Mouse (Mus musculus): ENCODE results near the gene Vkorc1l1. TPM values are rescaled to one million over a fixed set of nuclear protein-coding genes. Genes with fewer than 3 reads are reported as not detected.

Vkorc1l1 gene
- polyA plus RNA-seq, 1 experiment from 2014 or later: 39.2 TPM

DNA sequence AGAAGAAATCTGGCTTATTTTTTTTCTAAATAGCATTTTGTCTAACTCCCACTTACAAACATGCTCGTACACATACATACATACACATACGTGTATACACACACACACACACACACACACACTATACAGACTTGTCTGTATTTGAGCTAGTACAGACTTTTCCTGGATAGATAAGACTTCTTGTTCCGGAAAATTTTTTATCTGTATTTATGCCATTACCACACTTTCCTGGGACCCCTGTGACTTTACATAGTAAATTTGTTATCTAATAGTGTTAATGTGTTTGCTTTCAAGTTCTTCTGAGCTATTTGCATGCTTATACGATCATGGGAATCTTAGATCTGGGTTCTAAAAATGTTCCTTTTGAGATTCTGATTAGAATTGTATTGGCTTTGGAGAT is 10.4 kb downstream of the Vkorc1l1 start:
- H3K9me3 ChIP-seq: no peaks in the 10 kb centered on the region
- ATAC-seq (ENCODE audit: low FRiP score, low read depth): no peak
- H3K36me3 ChIP-seq: no peaks in the 10 kb centered on the region
- H3K4me3 ChIP-seq: no peak overlapping the region
- H3K9ac ChIP-seq: no peak overlapping the region
- WGBS: 96% methylated on average over 4 of the region's 4 CpGs
- H3K4me2 ChIP-seq (replicated peaks): no peak overlapping the region
- no peaks in the 10 kb centered on the region for H3K4me1 ChIP-seq
- no peaks in the 10 kb centered on the region for H3K27me3 ChIP-seq (replicated peaks)
- no peak overlapping the region for H3K27ac ChIP-seq

DNA sequence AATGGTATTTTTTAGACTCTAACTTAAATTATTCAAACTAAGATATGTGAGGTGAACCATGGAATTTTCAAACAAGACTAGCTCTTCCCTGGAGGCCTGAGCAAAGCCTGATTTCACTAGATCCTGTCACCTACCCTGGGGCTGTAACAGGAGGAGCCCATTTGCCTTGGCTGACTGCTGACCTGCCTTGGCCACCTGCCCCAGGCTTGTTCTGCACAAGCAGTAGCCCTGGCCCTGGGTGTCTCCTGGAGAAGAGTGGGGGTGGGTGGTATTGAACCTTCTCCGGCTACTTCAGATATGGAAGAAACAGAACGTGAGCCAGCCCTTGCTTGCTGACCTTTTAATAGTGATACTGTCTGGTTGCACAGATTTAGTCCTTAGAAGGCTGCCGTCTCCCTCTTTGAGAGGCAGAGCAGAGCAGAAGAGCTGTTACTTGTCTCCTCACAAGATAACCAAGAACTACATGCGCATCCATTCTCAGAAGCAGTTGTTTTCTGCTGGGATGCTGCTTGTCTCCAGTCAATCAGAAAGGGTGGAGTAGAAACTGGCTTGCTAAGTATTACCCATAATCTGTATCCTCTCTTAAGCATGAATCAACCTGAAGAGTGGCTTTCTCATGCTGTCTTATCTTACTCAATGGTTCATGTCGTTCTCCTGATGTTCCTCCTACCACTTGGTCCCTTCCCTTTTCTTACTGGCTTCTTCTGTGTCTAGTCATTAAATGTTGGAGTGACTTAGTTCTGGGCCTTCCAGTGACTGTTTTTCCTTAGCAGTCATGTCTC is 12.9 kb downstream of the Vkorc1l1 start:
- no peak overlapping the region for H3K4me3 ChIP-seq
- no peak overlapping the region for H3K9ac ChIP-seq
- H3K36me3 ChIP-seq: peaks cover 2% of the 10 kb centered on the region; the same call in 1 of the 2 replicates
- H3K27ac ChIP-seq: no peak overlapping the region
- H3K9me3 ChIP-seq: no peaks in the 10 kb centered on the region
- H3K4me1 ChIP-seq: no peaks in the 10 kb centered on the region
- ATAC-seq (ENCODE audit: low FRiP score, low read depth): no peak
- H3K27me3 ChIP-seq (replicated peaks): no peaks in the 10 kb centered on the region
- WGBS: 90% methylated on average over 5 of the region's 5 CpGs
- no peak overlapping the region for H3K4me2 ChIP-seq (replicated peaks)

DNA sequence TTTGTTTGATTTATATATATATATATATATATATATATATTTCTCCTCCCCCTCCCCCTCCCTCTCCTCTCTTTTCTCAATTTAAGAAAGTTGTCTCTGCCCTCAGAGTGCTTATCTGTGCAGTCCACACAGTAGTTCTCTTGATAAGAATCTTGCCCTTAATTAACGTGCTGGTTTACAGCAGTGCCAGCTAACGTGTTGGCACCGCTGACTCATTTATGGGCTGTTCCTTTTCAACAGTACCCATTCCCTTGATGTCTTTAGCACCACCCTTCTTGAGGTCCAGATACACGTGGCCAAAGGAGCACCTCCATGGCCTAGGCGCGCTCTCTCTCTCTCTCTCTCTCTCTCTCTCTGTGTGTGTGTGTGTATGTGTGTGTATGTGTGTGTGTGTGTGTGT is 14.0 kb downstream of the Vkorc1l1 start:
- Histone ChIP-seq H3K9ac (no peak overlapping the region), H3K4me2 (replicated peaks) (no peak overlapping the region), H3K4me1 (no peaks in the 10 kb centered on the region), H3K36me3 (peaks cover 2% of the 10 kb centered on the region; the same call in 1 of the 2 replicates), H3K4me3 (no peak overlapping the region), H3K27me3 (replicated peaks) (no peaks in the 10 kb centered on the region), H3K27ac (no peak overlapping the region), H3K9me3 (no peaks in the 10 kb centered on the region)
- WGBS: 93% methylated on average over 6 of the region's 6 CpGs
- no peak for ATAC-seq (ENCODE audit: low FRiP score, low read depth)

DNA sequence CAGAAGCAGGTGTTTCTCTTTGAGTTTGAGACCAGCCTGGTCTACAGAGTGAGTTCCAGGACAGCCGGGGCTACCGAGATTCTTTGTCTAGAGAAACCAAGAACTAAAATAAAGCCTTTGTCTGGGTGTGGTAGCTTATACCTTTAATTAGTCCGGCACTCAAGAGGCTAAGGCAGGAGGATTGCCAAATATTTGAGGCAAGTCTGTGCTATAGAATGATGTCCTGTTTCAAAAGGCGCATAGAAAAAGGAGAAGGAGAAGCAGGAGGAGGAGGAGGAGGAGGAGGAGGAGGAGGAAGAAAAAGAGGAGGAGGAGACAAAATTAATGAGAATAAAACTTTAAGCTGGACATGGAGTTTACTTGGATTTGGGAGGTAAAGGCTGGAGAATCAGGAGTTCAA is 21.5 kb downstream of the Vkorc1l1 start:
- Histone ChIP-seq H3K9me3 (no peaks in the 10 kb centered on the region), H3K4me3 (no peak overlapping the region), H3K4me1 (no peaks in the 10 kb centered on the region), H3K27ac (no peak overlapping the region), H3K4me2 (replicated peaks) (no peak overlapping the region), H3K9ac (no peak overlapping the region), H3K27me3 (replicated peaks) (no peaks in the 10 kb centered on the region), H3K36me3 (peaks cover 2% of the 10 kb centered on the region; the same call in 1 of the 2 replicates)
- 81% methylated on average over 4 of the region's 4 CpGs for WGBS
- ATAC-seq (ENCODE audit: low FRiP score, low read depth): no peak

DNA sequence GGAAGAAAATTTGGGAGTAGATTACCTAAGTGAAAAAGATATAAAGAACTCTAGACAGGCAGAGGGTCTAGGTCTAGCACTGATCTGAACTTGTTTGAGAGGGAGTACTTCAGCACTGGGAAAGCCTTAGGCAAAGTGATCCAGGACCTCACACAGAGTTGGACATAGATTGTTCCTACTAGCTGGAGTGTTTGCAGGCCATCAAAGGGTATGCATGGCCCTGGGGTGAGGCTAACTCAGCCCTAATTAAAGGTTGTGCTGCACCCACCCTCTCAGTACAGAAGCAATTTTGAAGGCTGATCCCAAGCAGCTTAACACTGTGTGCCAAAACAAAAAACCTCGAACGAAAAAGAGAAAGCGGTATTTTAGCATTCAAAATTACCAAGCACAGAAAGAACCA is 24.7 kb downstream of the Vkorc1l1 start:
- no peak for ATAC-seq (ENCODE audit: low FRiP score, low read depth)

DNA sequence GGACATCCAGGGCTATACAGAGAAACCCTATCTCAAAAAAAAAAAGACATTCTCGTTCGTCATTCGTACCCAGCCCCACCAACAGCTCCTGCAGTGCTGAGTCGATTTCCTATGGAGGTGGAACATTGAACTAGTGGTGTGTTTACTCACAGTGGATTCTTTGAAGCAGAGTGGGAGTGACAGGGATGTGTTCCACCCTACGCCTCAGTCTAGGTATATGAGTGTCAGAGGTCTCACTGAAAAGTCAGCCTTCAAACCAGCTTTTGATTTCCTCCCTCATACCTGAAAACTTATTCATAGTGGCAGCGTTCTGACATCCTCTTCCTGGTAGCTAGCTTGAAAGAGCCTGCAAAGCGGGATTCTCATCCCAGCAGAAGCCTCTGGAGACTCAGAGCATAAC is 26.6 kb downstream of the Vkorc1l1 start:
- no peak overlapping the region for H3K27ac ChIP-seq
- H3K9ac ChIP-seq: no peak overlapping the region
- no peaks in the 10 kb centered on the region; the same call in 1 of the 2 replicates for H3K4me1 ChIP-seq
- no peak for ATAC-seq (ENCODE audit: low FRiP score, low read depth)
- H3K36me3 ChIP-seq: peaks cover 5% of the 10 kb centered on the region; the same call in 1 of the 2 replicates
- WGBS: 86% methylated on average over 7 of the region's 7 CpGs
- no peak overlapping the region for H3K4me3 ChIP-seq
- H3K9me3 ChIP-seq: no peaks in the 10 kb centered on the region
- no peaks in the 10 kb centered on the region for H3K27me3 ChIP-seq (replicated peaks)
- H3K4me2 ChIP-seq (replicated peaks): no peak overlapping the region

More for the DNA sequence above, 24.7 kb downstream of the Vkorc1l1 start:
- no peak overlapping the region for H3K9ac ChIP-seq
- no peak overlapping the region for H3K27ac ChIP-seq
- no peaks in the 10 kb centered on the region for H3K9me3 ChIP-seq
- H3K4me2 ChIP-seq (replicated peaks): no peak overlapping the region
- H3K27me3 ChIP-seq (replicated peaks): no peaks in the 10 kb centered on the region
- no peak overlapping the region for H3K4me3 ChIP-seq
- peaks cover under 1% of the 10 kb centered on the region; the same call in 1 of the 2 replicates for H3K36me3 ChIP-seq
- H3K4me1 ChIP-seq: no peaks in the 10 kb centered on the region; the same call in 1 of the 2 replicates
- 91% methylated on average over 3 of the region's 3 CpGs for WGBS

DNA sequence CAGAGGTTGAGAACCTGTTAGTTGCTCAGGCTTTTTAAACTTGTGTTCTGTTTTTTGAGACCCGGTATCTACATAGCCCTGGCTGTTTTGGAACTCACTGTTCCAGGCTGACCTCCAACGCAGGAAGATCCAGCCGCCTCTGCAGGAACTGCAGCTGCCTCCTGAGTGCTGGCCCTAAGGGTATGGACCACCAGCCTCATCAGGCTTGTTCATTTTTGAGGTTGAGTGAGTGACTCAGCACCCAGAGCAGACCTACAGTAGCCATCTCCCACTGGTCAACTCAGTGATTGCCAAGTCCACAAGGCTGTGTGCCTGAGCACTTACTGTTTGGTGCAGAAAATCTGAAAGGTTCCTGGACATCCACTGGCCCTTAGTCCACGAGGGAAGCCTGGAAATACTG is 29.7 kb downstream of the Vkorc1l1 start:
- Histone ChIP-seq H3K4me2 (replicated peaks) (no peak overlapping the region), H3K36me3 (peaks cover 5% of the 10 kb centered on the region; the same call in 1 of the 2 replicates), H3K9me3 (no peaks in the 10 kb centered on the region), H3K4me1 (no peaks in the 10 kb centered on the region; the same call in 1 of the 2 replicates), H3K27ac (no peak overlapping the region), H3K9ac (no peak overlapping the region), H3K4me3 (no peak overlapping the region), H3K27me3 (replicated peaks) (no peaks in the 10 kb centered on the region)
- ATAC-seq (ENCODE audit: low FRiP score, low read depth): no peak
- WGBS: 90% methylated on average over 4 of the region's 4 CpGs

DNA sequence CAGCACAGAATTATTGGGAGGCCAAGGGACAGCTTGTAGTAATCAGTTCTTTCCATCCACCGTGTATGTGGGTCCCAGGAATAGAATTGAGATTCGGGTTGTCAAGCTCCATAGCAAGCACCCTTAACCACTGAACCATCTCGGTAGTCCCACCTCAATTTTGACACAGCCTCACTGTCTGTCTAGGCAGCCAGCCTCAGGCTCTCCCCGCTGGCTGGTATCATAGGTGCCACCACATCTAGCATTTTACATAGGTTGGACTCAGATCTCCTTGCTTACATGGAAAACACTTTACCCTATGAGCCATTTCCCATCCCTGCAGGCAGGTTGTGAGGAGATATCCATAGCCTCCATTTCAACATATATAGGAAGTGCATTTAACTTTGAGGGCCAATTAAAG is 32.6 kb downstream of the Vkorc1l1 start:
- no peaks in the 10 kb centered on the region for H3K27me3 ChIP-seq (replicated peaks)
- peaks cover 5% of the 10 kb centered on the region; the same call in 1 of the 2 replicates for H3K36me3 ChIP-seq
- no peak overlapping the region for H3K4me3 ChIP-seq
- no peak overlapping the region for H3K4me2 ChIP-seq (replicated peaks)
- no peak overlapping the region for H3K27ac ChIP-seq
- ATAC-seq (ENCODE audit: low FRiP score, low read depth): no peak
- 94% methylated on average over 4 of the region's 4 CpGs for WGBS
- H3K9ac ChIP-seq: no peak overlapping the region
- H3K9me3 ChIP-seq: no peaks in the 10 kb centered on the region
- no peaks in the 10 kb centered on the region; the same call in 1 of the 2 replicates for H3K4me1 ChIP-seq

DNA sequence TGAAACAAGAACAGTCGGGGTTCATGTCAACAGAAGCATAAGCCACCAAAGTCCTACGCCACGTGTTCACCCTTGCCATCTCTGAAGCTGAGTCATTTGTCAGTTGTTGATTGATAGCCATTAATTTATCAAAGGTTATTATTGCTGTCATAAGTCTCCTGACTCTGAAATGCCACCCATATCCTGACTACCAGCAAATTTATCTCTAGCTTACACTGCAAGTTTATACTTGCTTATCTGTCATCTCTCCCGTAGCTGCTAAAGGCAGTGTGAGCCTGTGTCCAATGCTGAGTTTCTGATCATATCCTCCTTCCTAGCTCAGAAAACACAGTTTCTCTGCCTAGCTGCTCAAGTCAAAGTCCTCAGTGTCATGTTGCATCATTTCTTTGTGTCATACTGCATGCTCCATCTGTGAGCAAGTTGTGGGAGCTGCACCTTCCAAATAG is 33.1 kb downstream of the Vkorc1l1 start:
- no peaks in the 10 kb centered on the region for H3K27me3 ChIP-seq (replicated peaks)
- H3K9ac ChIP-seq: no peak overlapping the region
- no peak for ATAC-seq (ENCODE audit: low FRiP score, low read depth)
- H3K4me1 ChIP-seq: no peaks in the 10 kb centered on the region; the same call in 1 of the 2 replicates
- H3K36me3 ChIP-seq: peaks cover 5% of the 10 kb centered on the region; the same call in 1 of the 2 replicates
- 93% methylated on average over 4 of the region's 4 CpGs for WGBS
- no peak overlapping the region for H3K4me2 ChIP-seq (replicated peaks)
- H3K27ac ChIP-seq: no peak overlapping the region
- H3K4me3 ChIP-seq: no peak overlapping the region
- no peaks in the 10 kb centered on the region for H3K9me3 ChIP-seq

DNA sequence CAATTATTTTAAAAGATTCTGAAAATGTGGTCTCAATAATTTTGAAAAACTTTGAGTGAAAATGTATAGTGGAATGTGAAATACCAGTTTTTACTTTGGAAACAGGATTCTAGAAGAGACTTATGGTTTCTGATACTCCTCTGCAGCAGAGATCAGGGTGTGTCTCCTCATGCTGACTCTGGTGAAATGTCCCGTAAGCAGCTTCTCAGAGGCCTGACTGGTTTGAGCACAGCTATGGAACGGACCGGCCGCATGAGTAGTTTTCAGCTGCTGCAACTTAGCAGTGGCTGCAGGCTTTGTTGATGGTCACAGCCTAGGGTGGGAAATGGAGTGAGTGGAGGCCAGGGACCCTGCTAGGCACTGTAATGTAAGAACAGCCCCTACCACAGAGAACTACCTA is 36.0 kb downstream of the Vkorc1l1 start:
- no peaks in the 10 kb centered on the region for H3K36me3 ChIP-seq
- no peak overlapping the region for H3K27ac ChIP-seq
- H3K4me3 ChIP-seq: no peak overlapping the region
- ATAC-seq (ENCODE audit: low FRiP score, low read depth): no peak
- H3K4me2 ChIP-seq (replicated peaks): no peak overlapping the region
- no peak overlapping the region for H3K9ac ChIP-seq
- H3K27me3 ChIP-seq (replicated peaks): no peaks in the 10 kb centered on the region
- no peaks in the 10 kb centered on the region for H3K9me3 ChIP-seq
- WGBS: 86% methylated on average over 4 of the region's 4 CpGs
- no peaks in the 10 kb centered on the region for H3K4me1 ChIP-seq

DNA sequence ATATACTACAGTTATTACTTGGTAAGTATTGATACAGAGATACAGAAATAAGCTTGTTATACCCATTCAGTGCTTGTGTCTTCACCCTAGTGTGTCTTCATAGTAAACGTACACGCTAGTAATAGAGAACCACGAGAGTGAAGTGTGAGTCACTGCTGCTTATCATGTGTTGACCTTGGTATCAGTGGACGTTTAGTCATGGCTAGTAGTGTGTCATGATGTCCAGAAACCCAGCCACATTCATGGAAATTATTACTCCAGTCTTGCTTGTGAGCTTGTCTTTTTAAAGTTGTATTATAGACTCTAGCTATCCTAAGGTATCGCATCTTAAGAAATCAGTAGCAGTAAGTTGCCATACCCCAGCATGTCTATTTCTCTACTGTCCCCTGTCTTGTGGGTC is 36.8 kb downstream of the Vkorc1l1 start:
- H3K4me3 ChIP-seq: no peak overlapping the region
- no peaks in the 10 kb centered on the region for H3K9me3 ChIP-seq
- WGBS: 92% methylated on average over 5 of the region's 5 CpGs
- H3K36me3 ChIP-seq: peaks cover 7% of the 10 kb centered on the region
- H3K27ac ChIP-seq: no peak overlapping the region
- no peak overlapping the region for H3K4me2 ChIP-seq (replicated peaks)
- ATAC-seq (ENCODE audit: low FRiP score, low read depth): no peak
- no peak overlapping the region for H3K9ac ChIP-seq
- H3K4me1 ChIP-seq: no peaks in the 10 kb centered on the region
- no peaks in the 10 kb centered on the region for H3K27me3 ChIP-seq (replicated peaks)

DNA sequence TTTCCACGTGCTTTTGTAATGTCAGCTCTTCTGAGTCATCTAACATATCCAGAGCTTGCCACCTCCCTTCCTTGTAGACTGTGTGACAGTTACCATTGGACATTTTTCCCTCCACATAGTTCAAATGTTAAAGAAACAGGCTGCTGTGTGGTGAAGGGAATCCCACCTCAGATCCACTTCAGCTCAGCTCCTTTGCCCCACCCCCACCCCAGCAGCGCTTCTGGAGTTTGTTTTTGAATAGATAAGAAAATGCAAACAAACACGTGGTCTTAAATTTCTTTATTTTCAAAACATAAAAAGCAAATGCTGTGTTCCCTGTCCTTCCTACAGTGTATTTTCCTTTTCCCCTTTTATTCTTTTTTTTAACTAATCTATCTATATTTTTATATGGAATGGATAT is 38.4 kb downstream of the Vkorc1l1 start:
- Histone ChIP-seq H3K27ac (no peak overlapping the region), H3K9me3 (no peaks in the 10 kb centered on the region), H3K4me3 (no peak overlapping the region), H3K4me2 (replicated peaks) (no peak overlapping the region), H3K36me3 (peaks cover 13% of the 10 kb centered on the region), H3K9ac (no peak overlapping the region), H3K4me1 (no peaks in the 10 kb centered on the region), H3K27me3 (replicated peaks) (no peaks in the 10 kb centered on the region)
- WGBS: 86% methylated on average over 3 of the region's 3 CpGs
- no peak for ATAC-seq (ENCODE audit: low FRiP score, low read depth)

DNA sequence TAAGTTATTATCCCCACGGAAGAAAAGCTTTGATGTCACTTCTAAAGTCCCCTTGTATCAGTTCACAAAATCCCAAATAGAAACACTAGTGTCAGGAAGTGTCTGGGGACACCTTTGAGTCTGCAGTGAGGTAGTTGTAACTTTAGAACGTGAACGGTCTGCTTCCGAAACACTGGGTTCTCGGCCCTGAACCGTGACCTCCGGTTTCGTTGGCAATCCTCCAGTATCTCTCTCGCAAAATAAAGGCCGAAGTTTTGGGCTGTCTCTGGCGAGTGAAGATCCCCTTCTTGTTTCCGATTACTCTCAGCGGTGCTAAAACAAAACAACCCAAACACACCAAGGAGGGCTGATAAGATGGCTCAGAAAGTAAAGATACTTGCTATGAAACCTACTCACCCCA is 47.6 kb downstream of the Vkorc1l1 start:
- 0 out of 2 replicates have a peak, but pooled peaks cover 5% of the 10 kb centered on the region for H3K4me1 ChIP-seq
- H3K4me3 ChIP-seq: no peak overlapping the region
- H3K9me3 ChIP-seq: no peaks in the 10 kb centered on the region
- no peak overlapping the region for H3K27ac ChIP-seq
- H3K4me2 ChIP-seq (replicated peaks): no peak overlapping the region
- peaks cover 7% of the 10 kb centered on the region; the same call in 1 of the 2 replicates for H3K36me3 ChIP-seq
- no peak overlapping the region for H3K9ac ChIP-seq
- WGBS: 83% methylated on average over 13 of the region's 13 CpGs
- H3K27me3 ChIP-seq (replicated peaks): no peaks in the 10 kb centered on the region
- ATAC-seq (ENCODE audit: low FRiP score, low read depth): no peak

Data from neural tube, embryonic 12.5 days (tissue).